Mouse (Mus musculus): ENCODE measurements around the gene Tmem56.

DNA sequence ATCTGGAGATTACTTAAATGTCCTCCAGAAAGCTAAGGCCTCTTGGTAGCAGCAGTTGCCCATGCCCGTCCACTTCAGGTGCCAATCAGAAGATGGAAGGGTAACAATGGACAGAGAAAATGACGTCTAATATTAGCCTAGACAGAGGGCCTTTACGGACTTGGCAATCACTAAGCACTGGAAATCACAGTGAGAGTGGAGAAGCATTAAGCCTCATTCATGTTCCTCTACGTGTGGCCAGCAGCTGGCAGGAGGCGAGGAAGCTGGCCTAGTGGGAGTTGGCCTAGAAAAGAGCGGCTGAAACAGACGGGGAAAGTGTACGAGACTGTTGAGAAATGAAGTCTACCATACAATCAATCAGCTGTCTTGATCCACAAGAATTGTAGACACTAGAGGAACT, 43.8 kb downstream of the Tmem56 start:
- no peak for TF ChIP-seq GATA1 (IDR thresholded peaks at IDR 0.05; ENCODE audit: borderline replicate concordance, low read length)
- TF ChIP-seq FLI1 (IDR thresholded peaks at IDR 0.05; ENCODE audit: low read length): no peak
